Comparison of ENCODE assay signal across 8 mouse cellular contexts in the genomic region with DNA sequence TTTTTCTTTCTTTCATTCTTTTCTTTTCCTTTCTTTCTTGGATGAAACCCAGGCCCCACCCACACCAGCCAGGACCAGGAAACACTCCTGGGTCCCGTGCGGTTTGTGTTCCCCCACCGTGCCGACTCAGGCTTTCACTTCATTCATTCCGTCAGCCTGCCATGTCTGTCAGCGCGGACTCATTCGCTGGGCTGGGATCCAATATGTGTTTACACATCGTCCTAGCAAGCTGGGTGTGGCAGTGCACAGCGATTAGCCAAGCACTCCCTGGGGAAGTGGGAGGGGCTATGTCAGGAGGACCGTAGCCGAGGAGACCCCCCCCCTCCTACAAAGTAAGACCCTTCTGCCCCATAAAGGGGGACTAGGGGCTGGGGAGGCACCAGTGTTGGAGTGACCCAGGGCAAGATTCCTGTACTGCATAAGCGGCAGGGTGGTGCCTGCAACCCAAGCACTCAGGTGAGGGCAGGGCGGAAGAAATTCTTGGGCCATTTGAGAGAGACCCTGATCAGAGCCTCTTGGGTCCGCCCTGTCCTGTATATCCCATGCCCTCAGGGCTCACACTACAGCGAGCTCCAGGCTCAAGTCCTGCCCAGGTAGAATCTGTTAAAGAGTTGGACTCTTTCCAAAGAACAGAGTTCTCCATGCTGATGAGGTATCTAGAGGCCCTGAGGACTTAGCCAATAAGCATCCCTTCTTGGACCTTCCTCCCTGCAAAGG. TPM values are rescaled to one million over a fixed set of nuclear protein-coding genes. Genes with fewer than 3 reads are reported as not detected.
A peak's percentile ranks its signal among the peaks of the same experiment; 100 is the strongest.
DNase-seq lines count a peak whose midpoint lies in the region; ATAC-seq lines count a peak whose summit lies in the region.

No protein-coding gene starts in this region.

- H3K36me3 ChIP-seq in kidney, embryonic 16.5 days (ENCODE audit: insufficient read depth, low read length), result 0 out of 2 replicates have a peak, but pooled peaks cover 4% of the 10 kb centered on the region
- H3K36me3 ChIP-seq in heart, embryonic 14.5 days (ENCODE audit: control insufficient read depth, insufficient read depth, low read length), result no peaks in the 10 kb centered on the region

- DNase-seq in kidney, postnatal 25 days, result no peak
- peak; percentile 84 for DNase-seq in adipocyte (ENCODE audit: low spot score)
- peak; percentile 78 for DNase-seq in lung, postnatal 14 days
- no peak for DNase-seq in left cerebral cortex, adult 9 months (ENCODE audit: low spot score in 2 of 2)
- DNase-seq in cerebellum, adult 9-11 months, result no peak
- DNase-seq in spleen, adult 12 weeks (ENCODE audit: low spot score), result no peak

- H3K27me3 ChIP-seq in kidney, embryonic 16.5 days (ENCODE audit: insufficient read depth, low read length), result no peaks in the 10 kb centered on the region
- no peaks in the 10 kb centered on the region for H3K27me3 ChIP-seq in heart, embryonic 14.5 days (ENCODE audit: control insufficient read depth, insufficient read depth, low read length)

- peaks cover 3% of the 10 kb centered on the region; the same call in 1 of the 2 replicates for H3K4me1 ChIP-seq in kidney, embryonic 16.5 days (ENCODE audit: insufficient read depth, low read length)
- H3K4me1 ChIP-seq in heart, embryonic 14.5 days (ENCODE audit: control insufficient read depth in 2 of 2, insufficient read depth in 2 of 2, low read length in 2 of 2), result peaks cover 0 to 4% of the 10 kb centered on the region in 2 experiments; a peak in 1 of 4 replicates

- peaks cover 4% of the 10 kb centered on the region for H3K9me3 ChIP-seq in kidney, embryonic 16.5 days (ENCODE audit: low read length)
- H3K9me3 ChIP-seq in heart, embryonic 14.5 days (ENCODE audit: control insufficient read depth, low read length), result no peaks in the 10 kb centered on the region

- ATAC-seq in kidney, embryonic 16.5 days (ENCODE audit: low FRiP score, low TSS enrichment), result peak; percentile 44; the same call in 1 of the 2 replicates
- ATAC-seq in heart, embryonic 14.5 days (ENCODE audit: insufficient number of reproducible peaks, insufficient read depth, low FRiP score, low read depth), result peak; percentile 29; the same call in 1 of the 2 replicates

- H3K27ac ChIP-seq in kidney, embryonic 16.5 days (ENCODE audit: low read length), result no peak overlapping the region
- no peak overlapping the region for H3K27ac ChIP-seq in heart, embryonic 14.5 days (replicated peaks in 1 of 2; ENCODE audit: control insufficient read depth in 1 of 2, insufficient read depth in 1 of 2, low read depth in 2 of 2, low read length in 2 of 2)

- peak overlapping the region; percentile 15 for H3K4me3 ChIP-seq in kidney, embryonic 16.5 days (ENCODE audit: low read length)
- H3K4me3 ChIP-seq in heart, embryonic 14.5 days (ENCODE audit: control insufficient read depth in 1 of 2, insufficient read depth in 1 of 2, low read depth in 1 of 2, low read length in 2 of 2), result peak overlapping the region; percentile 8 to 11; a peak in 1 of 4 replicates

- H3K9ac ChIP-seq in kidney, embryonic 16.5 days (replicated peaks; ENCODE audit: low read length), result no peak overlapping the region
- peak overlapping the region; percentile 45; the same call in 1 of the 2 replicates for H3K9ac ChIP-seq in heart, embryonic 14.5 days (ENCODE audit: low read length)

- WGBS in kidney, embryonic 16.5 days, result 58% methylated on average over 16 of the region's 16 CpGs
- 48% methylated on average over 16 of the region's 16 CpGs for WGBS in heart, embryonic 14.5 days

- H3K4me2 ChIP-seq in kidney, embryonic 16.5 days (replicated peaks; ENCODE audit: low read depth, low read length), result peak overlapping the region; percentile 44
- H3K4me2 ChIP-seq in heart, embryonic 14.5 days (ENCODE audit: low read length), result peak overlapping the region; percentile 51

RNA-seq across cellular contexts. Expression of gene Arhgef19, which starts 20.9 kb away (rescaled TPM):
- polyA plus RNA-seq in kidney, embryonic 16.5 days (2015; fragmentation: Nextera tagmentation; extraction: Ambion mirVana), result 9.6 and 11.2 TPM in 2 replicates
- 1.1 and 2.6 TPM in 2 replicates for polyA plus RNA-seq in heart, embryonic 14.5 days (2014; fragmentation: Nextera tagmentation; extraction: Ambion mirVana)

RNA-seq across cellular contexts. Expression of gene Epha2, which starts 40.9 kb away (rescaled TPM):
- 8.3 and 8.6 TPM in 2 replicates for polyA plus RNA-seq in kidney, embryonic 16.5 days (2015; fragmentation: Nextera tagmentation; extraction: Ambion mirVana)
- polyA plus RNA-seq in heart, embryonic 14.5 days (2014; fragmentation: Nextera tagmentation; extraction: Ambion mirVana), result 1.9 TPM in 2 replicates

RNA-seq across cellular contexts. Expression of gene Rsg1, which starts 46.4 kb away (rescaled TPM):
- 8.1 and 9.2 TPM in 2 replicates for polyA plus RNA-seq in kidney, embryonic 16.5 days (2015; fragmentation: Nextera tagmentation; extraction: Ambion mirVana)
- polyA plus RNA-seq in heart, embryonic 14.5 days (2014; fragmentation: Nextera tagmentation; extraction: Ambion mirVana), result 1.5 and 1.7 TPM in 2 replicates

Comparison
In these comparisons a context has a peak if more than half of its experiments do, and no peak if none do; other contexts are left out.
1. DNase-seq: peak in adipocyte (single experiment) and lung, postnatal 14 days (single experiment); none in kidney, postnatal 25 days (0 of 2), left cerebral cortex, adult 9 months (0 of 2), cerebellum, adult 9-11 months (single experiment) and spleen, adult 12 weeks (single experiment).